Mouse (Mus musculus) heart, embryonic 13.5 days (tissue): ENCODE data around the gene Ggct. TPM values are rescaled to one million over a fixed set of nuclear protein-coding genes. Genes with fewer than 3 reads are reported as not detected.

Experiments used
- ATAC-seq: fragments of 200-750 bp; cut with Nextera tagmentation; 2 replicates; pipeline ENCODE4 v1.8.0; 2017; ENCODE audit warnings: moderate TSS enrichment; ENCODE audit not compliant: insufficient number of reproducible peaks, low FRiP score, low TSS enrichment; ENCODE audit errors: extremely low read depth
- H3K27ac ChIP-seq: fragments of 300-500 bp; sonication (generic); replicated peaks from 2 replicates; pipeline ENCODE4 v1.5.1; 2015; ENCODE audit warnings: moderate library complexity, mild to moderate bottlenecking, inconsistent platforms
- H3K27me3 ChIP-seq: fragments of 300-500 bp; sonication (generic); replicated peaks from 2 replicates; pipeline ENCODE4 v1.6.1; 2015; ENCODE audit warnings: mild to moderate bottlenecking, inconsistent platforms
- H3K36me3 ChIP-seq: fragments of 300-500 bp; sonication (generic); 2 replicates; pipeline ENCODE4 v1.6.1; 2015; ENCODE audit warnings: mild to moderate bottlenecking, inconsistent platforms
- H3K4me1 ChIP-seq: fragments of 300-500 bp; sonication (generic); 2 replicates; pipeline ENCODE4 v1.6.1; 2015; ENCODE audit warnings: inconsistent platforms
- H3K4me2 ChIP-seq: fragments of 300-500 bp; sonication (generic); 2 replicates; pipeline ENCODE4 v1.6.1; 2015; ENCODE audit warnings: inconsistent platforms, mild to moderate bottlenecking, moderate library complexity
- H3K4me3 ChIP-seq: fragments of 300-500 bp; sonication (generic); 2 replicates; pipeline ENCODE4 v1.5.1; 2015; ENCODE audit warnings: moderate library complexity, mild to moderate bottlenecking, inconsistent platforms
- H3K9ac ChIP-seq: fragments of 300-500 bp; sonication (generic); 2 replicates; pipeline ENCODE4 v1.6.1; 2015; ENCODE audit warnings: inconsistent platforms, mild to moderate bottlenecking, moderate library complexity
- H3K9me3 ChIP-seq: fragments of 300-500 bp; sonication (generic); 2 replicates; pipeline ENCODE4 v1.6.1; 2016; ENCODE audit warnings: inconsistent platforms
- WGBS: fragments of 180-500 bp; shearing (Covaris S2); methylation state at CpG from one replicate; pipeline ENCODE4 v1.1.7; 2015; ENCODE audit warnings: mixed read lengths; 5-methylcytosine and 5-hydroxymethylcytosine counted together
- polyA plus RNA-seq: library from polyadenylated mRNA; unstranded; fragments of >200 nt; fragmentation: Nextera tagmentation; extraction: Ambion mirVana; gene quantifications from 2 replicates; pipeline ENCODE4 v1.2.1, GENCODE M21; 2015

Ggct gene
- 6.3 and 6.9 TPM in 2 replicates for polyA plus RNA-seq

DNA sequence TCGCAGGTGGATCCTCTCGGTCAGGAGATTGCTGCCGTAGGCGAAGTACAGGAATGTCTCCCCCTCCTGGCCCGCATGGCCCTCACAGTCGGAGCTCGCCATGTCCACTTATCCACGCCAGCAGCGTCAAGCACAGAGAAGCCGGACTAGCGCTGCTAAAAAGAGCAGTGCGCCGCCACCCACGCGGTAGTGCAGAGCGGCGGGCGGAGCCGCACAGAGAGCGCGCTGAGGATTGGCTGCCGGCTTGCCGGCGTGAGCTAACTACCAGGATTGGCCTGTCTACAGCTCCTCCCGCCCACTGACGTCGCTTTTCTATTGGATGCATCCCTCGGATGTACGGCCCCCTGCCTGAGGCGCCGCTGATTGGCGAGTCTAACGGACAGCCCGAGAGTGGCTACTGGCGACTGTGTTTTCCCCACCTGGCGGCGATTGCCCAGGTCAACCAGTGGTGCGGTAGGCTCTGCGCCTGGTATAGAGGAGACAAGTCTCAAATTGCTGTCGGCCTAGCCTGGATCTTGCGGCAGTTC is at the start of gene Ggct:
Gene Ggct, minus strand, starts transcription at position 217 of the 527 bp plus-strand sequence.
- Histone ChIP-seq H3K4me3 (peak within 1 kb of the TSS; percentile 68), H3K36me3 (no peaks in the 10 kb centered on the region), H3K27me3 (no peaks in the 10 kb centered on the region; the same call in 1 of the 2 replicates), H3K9me3 (no peaks in the 10 kb centered on the region), H3K4me2 (peak within 1 kb of the TSS; percentile 99), H3K4me1 (peaks cover 18% of the 10 kb centered on the region), H3K9ac (peak within 1 kb of the TSS; percentile 83), H3K27ac (peak within 1 kb of the TSS; percentile 65)
- WGBS = under 1% methylated on average over 41 of the region's 41 CpGs
- ATAC-seq = peak; percentile 100

GRCm38 (mm10) chr6:55040031-55040430 is 47.3 kb upstream of the Ggct start:
- ATAC-seq = no peak
- Histone ChIP-seq H3K27me3 (no peaks in the 10 kb centered on the region), H3K27ac (peak overlapping the region; percentile 39), H3K9ac (peak overlapping the region; percentile 62), H3K9me3 (no peaks in the 10 kb centered on the region), H3K36me3 (no peaks in the 10 kb centered on the region), H3K4me3 (peak overlapping the region; percentile 9; the same call in 1 of the 2 replicates), H3K4me2 (peak overlapping the region; percentile 79), H3K4me1 (peaks cover 44% of the 10 kb centered on the region)
- WGBS = 32% methylated on average over 1 of the region's 1 CpGs

DNA sequence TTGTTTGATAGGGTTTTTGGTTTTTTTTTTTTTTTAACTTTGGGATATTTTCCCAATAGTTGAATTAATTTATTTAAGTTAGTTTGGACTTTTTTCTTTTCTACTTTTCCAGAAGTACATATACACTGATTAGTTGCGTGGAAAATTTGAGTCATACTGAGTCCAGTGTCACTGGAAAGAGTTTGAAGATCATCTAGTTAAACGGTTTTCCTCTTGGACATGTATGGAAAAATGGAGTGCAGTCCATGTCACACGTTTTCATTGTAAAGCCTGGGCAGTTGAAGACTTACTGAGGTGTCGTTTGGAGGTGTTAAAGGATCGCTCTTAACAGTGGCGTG is 46.7 kb upstream of the Ggct start:
- no peaks in the 10 kb centered on the region for H3K36me3 ChIP-seq
- H3K9me3 ChIP-seq = no peaks in the 10 kb centered on the region
- no peak for ATAC-seq
- H3K27ac ChIP-seq = 0 out of 2 replicates have a peak overlapping the region, but pooled peaks have one; percentile 1
- peak overlapping the region; percentile 91 for H3K9ac ChIP-seq
- peak overlapping the region; percentile 92 for H3K4me3 ChIP-seq
- peaks cover 42% of the 10 kb centered on the region for H3K4me1 ChIP-seq
- 42% methylated on average over 6 of the region's 6 CpGs for WGBS
- H3K4me2 ChIP-seq = peak overlapping the region; percentile 79
- H3K27me3 ChIP-seq = no peaks in the 10 kb centered on the region

- 4% methylated on average over 12 of the region's 12 CpGs for WGBS
- Histone ChIP-seq H3K36me3 (no peaks in the 10 kb centered on the region), H3K9me3 (no peaks in the 10 kb centered on the region), H3K4me2 (peak overlapping the region; percentile 79), H3K27ac (peak overlapping the region; percentile 93), H3K27me3 (no peaks in the 10 kb centered on the region), H3K9ac (peak overlapping the region; percentile 91), H3K4me1 (peaks cover 36% of the 10 kb centered on the region), H3K4me3 (peak overlapping the region; percentile 92)
- ATAC-seq = no peak
Measured at GRCm38 (mm10) chr6:55038671-55039445, 46.1 kb upstream of the Ggct start.

DNA sequence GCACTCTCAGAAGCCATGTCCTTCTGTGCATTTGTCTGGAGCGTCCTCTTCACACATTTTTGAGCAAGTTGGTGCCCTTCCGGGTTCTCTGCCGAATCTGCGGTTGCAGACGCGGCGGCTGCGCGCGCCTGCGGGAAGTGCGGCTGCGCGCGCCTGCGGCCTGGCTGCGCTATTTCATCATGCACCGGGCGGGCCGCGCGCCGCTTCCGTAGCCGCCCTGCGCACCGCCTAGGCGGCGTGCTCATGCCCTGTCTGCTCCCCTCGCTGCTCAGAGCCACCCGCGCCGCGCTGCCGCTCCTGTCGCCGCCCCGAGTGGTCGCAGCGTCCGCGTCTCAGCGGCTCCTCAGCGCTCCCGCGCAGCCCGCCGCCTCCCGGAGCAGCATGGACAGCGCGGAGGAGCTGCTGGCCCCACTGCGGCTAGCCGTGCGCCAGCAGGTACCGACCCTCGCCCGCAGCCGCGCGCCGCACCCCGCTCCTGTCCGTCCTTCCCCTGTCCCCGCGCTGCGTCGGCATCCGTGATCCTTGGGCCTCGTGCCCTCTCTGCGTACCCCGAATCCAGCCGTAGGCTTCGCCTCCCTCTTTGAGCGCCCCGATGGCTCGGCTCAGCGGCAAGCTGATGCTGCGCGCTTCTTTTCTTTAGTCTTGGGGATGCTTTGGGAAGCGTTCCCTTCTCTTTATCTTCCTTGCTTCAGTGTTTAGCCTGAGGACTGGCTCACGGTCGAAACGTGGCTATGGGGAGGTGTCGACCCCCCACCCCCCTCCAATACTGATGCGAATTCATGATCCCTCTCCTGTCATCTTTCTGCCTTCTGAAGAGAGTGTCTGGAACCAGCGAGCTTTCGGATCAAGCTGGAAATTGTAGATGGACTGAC is 45.3 kb upstream of the Ggct start, which contains the start of gene Gars:
Gene Gars, plus strand, starts transcription at position 209 of the 872 bp plus-strand sequence.
- H3K9me3 ChIP-seq = no peaks in the 10 kb centered on the region
- H3K4me1 ChIP-seq = peaks cover 28% of the 10 kb centered on the region
- peak within 1 kb of the TSS; percentile 91 for H3K9ac ChIP-seq
- peak; percentile 74 for ATAC-seq
- under 1% methylated on average over 87 of the region's 87 CpGs for WGBS
- no peaks in the 10 kb centered on the region for H3K36me3 ChIP-seq
- H3K27ac ChIP-seq = peak within 1 kb of the TSS; percentile 93
- H3K4me3 ChIP-seq = peak within 1 kb of the TSS; percentile 92
- H3K4me2 ChIP-seq = peak within 1 kb of the TSS; percentile 79
- no peaks in the 10 kb centered on the region for H3K27me3 ChIP-seq

DNA sequence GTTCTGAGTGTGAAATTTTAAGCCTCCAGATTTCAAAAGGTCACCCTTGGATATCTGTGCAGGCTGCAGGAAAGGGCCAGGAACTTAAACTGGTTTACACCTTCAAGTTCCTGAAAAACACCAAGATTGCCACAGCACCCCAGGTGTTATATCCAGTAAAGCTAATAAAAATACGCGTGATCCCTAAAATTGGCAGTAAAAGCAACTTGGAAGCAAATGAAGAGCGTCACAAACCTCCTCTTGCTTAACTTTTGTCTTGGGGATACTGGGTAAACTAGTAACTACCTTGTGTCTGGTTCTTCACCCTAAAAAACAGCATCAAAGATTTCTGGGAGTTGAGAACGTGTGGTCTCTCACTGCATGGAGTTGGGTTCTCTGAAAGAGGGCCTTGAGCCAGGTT is 44.0 kb upstream of the Ggct start:
- Histone ChIP-seq H3K9ac (no peak overlapping the region), H3K36me3 (no peaks in the 10 kb centered on the region), H3K27me3 (no peaks in the 10 kb centered on the region), H3K4me1 (peaks cover 22% of the 10 kb centered on the region), H3K27ac (no peak overlapping the region), H3K9me3 (no peaks in the 10 kb centered on the region), H3K4me3 (no peak overlapping the region), H3K4me2 (no peak overlapping the region)
- ATAC-seq = no peak
- WGBS = 81% methylated on average over 4 of the region's 4 CpGs

- no peak overlapping the region for H3K4me3 ChIP-seq
- WGBS = 68% methylated on average over 2 of the region's 2 CpGs
- no peaks in the 10 kb centered on the region for H3K27me3 ChIP-seq
- ATAC-seq = no peak
- H3K27ac ChIP-seq = no peak overlapping the region
- H3K9me3 ChIP-seq = no peaks in the 10 kb centered on the region
- no peak overlapping the region for H3K9ac ChIP-seq
- H3K36me3 ChIP-seq = no peaks in the 10 kb centered on the region
- no peaks in the 10 kb centered on the region for H3K4me1 ChIP-seq
- no peak overlapping the region for H3K4me2 ChIP-seq
Measured at GRCm38 (mm10) chr6:55027642-55028041, 34.9 kb upstream of the Ggct start.

- Histone ChIP-seq H3K9ac (no peak overlapping the region), H3K4me2 (no peak overlapping the region), H3K9me3 (no peaks in the 10 kb centered on the region), H3K36me3 (no peaks in the 10 kb centered on the region), H3K27ac (no peak overlapping the region), H3K4me3 (no peak overlapping the region), H3K4me1 (peaks cover 7% of the 10 kb centered on the region), H3K27me3 (peaks cover 8% of the 10 kb centered on the region; the same call in 1 of the 2 replicates)
- 79% methylated on average over 7 of the region's 7 CpGs for WGBS
- no peak for ATAC-seq
Measured at GRCm38 (mm10) chr6:55021806-55022205, 29.1 kb upstream of the Ggct start.

GRCm38 (mm10) chr6:55018417-55018816 is 25.7 kb upstream of the Ggct start:
- no peaks in the 10 kb centered on the region for H3K9me3 ChIP-seq
- H3K4me2 ChIP-seq = no peak overlapping the region
- no peak overlapping the region for H3K4me3 ChIP-seq
- peaks cover 13% of the 10 kb centered on the region for H3K4me1 ChIP-seq
- ATAC-seq = no peak
- no peak overlapping the region for H3K9ac ChIP-seq
- H3K27me3 ChIP-seq = peaks cover 8% of the 10 kb centered on the region; the same call in 1 of the 2 replicates
- no peaks in the 10 kb centered on the region for H3K36me3 ChIP-seq
- WGBS = 83% methylated on average over 2 of the region's 2 CpGs
- H3K27ac ChIP-seq = no peak overlapping the region

DNA sequence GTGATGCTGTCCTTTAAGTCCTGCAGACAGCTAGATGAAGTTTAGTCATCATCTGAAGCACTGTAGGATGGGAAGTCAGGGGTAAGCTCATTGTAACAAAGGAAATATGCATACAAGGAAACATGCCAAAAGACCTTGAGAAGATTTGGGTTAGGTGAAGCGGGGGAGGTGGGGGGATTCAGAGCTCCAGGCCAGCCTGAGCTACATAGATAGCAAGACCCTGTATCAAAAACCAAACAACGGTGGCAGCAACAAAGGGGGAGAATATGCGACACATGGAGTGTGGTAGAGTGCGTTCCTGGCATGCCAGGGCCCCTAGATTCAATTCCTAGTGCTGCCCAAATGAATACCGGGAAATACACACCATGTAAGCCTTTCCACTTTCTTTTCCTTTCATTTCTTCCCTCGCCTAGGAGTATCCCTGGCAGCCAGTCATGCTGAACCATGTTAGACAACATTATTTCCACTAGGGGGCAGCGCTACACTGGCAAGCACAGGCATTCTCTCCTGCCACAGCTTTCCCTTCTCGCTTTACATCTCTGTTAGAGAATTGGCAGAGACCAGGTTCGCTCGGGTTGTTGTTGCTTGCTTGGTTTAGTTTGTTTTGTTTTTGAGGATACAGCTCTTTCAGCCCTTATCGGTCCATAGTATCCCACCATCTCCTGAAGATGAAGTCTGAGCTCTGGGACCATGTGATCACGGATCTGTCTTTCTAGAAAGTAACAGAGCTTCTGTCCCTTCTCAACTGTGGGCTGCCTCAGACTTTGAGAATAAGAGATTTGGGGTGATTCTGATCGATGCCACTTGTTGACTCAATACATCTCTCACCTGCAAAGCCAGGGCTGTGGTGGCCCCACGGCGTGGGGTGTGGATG is 24.2 kb upstream of the Ggct start:
- H3K36me3 ChIP-seq = no peaks in the 10 kb centered on the region
- peak overlapping the region; percentile 13; the same call in 1 of the 2 replicates for H3K4me3 ChIP-seq
- no peak overlapping the region for H3K27ac ChIP-seq
- no peak; the same call in 1 of the 2 replicates for ATAC-seq
- whole genome bisulfite sequencing = 23% methylated on average over 15 of the region's 15 CpGs
- peaks cover 13% of the 10 kb centered on the region for H3K4me1 ChIP-seq
- peaks cover 8% of the 10 kb centered on the region; the same call in 1 of the 2 replicates for H3K27me3 ChIP-seq
- peak overlapping the region; percentile 19; the same call in 1 of the 2 replicates for H3K9ac ChIP-seq
- H3K4me2 ChIP-seq = peak overlapping the region; percentile 55
- no peaks in the 10 kb centered on the region for H3K9me3 ChIP-seq
